Mouse (Mus musculus) E14TG2a.4 (cell line): Measurements from ENCODE around the gene Igf2bp3.

Source experiments
- CTCF ChIP-seq: conservative IDR thresholded peaks from 2 replicates; pipeline ENCODE4 v1.5.1; 2014; ENCODE audit warnings: low read length
- POU5F1 ChIP-seq: IDR thresholded peaks from 2 replicates; pipeline ENCODE4 v1.6.1; 2014; ENCODE audit warnings: low read length, borderline replicate concordance

DNA sequence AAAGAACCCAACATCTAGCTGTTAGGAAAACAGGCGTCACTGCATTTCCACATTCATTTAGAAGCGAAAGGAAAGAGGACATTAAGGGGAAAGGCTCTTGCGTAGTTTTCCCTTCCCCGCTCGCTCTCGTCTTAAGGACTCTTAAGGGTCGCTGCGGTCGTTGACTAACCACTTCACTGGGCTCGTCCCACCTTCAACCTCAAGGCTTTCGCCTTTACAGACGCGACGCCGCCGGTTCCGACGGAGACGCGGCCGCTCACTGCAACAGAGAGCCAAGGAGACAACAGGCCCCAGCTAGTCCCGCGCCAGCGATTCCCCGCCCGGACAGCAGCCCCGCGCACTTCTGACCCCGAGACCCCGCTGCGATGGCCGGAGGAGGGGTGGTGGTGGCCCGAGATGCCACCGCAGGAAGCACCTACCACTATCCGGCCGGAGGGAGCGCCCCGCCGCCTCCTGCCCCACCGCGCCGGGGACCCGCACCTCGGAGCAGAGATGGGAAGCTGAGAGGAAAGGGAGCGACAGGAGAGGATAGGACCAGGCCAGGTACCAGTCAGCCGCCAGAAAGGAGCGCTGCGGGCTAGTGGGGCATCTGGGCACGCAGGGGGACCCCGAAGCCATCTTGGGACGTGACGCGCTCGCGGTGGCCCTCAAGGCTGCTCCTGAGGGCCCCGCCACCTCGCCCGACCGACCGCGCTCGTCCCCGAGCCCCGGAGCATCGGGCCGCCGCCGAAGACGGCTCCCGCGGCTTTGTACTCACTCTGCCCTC is 48.5 kb upstream of the Igf2bp3 start:
- TF ChIP-seq CTCF (no peak), POU5F1 (no peak)
